Mouse (Mus musculus): Measurements from ENCODE around the gene Atxn7.
A peak's percentile ranks its signal among the peaks of the same experiment; 100 is the strongest.

Atxn7 gene

DNA sequence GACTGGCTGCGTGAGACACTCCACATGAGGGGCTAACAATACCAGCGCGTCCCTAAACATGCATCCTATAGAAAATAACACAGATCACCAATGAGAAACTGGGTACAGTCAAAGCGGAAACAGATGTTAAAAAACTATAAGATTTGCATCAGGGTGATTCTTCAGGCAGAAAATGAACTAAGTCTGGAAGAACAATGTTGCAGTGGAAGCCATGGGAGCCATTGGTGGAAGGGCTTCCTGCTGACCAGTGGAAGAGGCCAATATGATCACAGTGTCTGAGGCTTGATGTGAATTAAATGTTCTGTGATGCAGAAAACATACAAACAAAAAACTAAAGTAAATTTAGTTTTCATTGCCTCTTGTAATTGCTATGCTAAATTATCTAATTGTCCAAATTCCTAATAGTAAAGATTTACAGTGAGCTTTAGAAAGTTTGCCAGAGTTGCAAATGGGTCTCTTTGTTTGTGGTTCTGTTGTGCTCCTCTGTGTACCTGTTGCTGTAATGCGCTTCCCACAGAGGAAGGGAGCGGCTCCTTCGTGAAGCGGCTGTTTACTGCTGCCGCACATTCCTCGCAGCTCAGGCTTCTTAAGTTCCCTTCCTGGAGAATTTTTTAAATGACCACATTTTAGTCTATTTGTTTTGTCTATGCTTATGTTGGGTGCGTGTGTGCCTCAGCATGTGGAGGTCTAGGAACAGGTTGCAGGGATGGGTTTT lies 101.4 kb downstream of the Atxn7 start:
- DNase-seq (ENCODE audit: extremely low spot score, low read depth, low spot score): no peak

DNA sequence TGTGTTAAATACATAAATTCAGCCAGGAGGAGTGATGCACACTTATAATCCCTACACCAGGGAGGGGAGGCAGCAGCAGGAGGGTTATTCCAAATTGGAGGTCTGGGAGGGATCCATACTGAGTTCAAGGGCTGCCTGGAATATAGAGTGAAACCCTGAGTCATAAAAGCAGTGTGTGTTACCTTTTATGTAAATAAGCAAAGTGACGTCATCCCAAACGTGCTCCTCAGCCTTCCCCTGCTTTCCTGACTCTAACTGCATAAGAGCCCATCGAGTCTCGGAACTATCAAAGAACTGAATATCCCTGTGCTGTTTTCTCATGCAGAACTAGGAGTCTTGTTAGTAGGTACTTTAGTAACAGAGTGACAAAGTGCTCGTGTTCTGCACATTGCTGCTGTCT lies 102.1 kb downstream of the Atxn7 start:
- no peak for DNase-seq (ENCODE audit: extremely low spot score, low read depth, low spot score)

- no peak for DNase-seq (ENCODE audit: extremely low spot score, low read depth, low spot score)
Observed at GRCm38 (mm10) chr14:14064486-14065141, 103.4 kb downstream of the Atxn7 start.

- DNase-seq (ENCODE audit: extremely low spot score, low read depth, low spot score): no peak
Observed at GRCm38 (mm10) chr14:14065142-14065498, 103.9 kb downstream of the Atxn7 start.

DNA sequence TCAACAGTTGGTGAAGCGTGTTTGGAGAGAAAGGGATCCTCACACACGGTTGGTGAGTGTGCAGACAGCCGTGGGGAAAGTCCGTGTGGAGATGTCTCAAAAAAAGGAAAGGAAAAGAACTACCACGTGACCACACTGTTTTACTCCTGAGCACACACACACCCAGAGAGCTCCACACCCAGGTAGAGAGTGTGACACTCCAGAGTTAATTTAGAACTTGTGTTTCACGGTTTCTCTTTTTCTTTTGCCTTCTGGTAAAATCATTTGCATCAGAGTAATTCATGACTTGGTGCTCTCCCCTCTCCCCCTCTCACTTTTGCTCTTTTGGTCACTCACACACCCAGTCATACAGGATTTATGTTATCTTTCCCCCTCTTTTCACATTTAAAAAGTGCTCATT lies 105.0 kb downstream of the Atxn7 start:
- DNase-seq (ENCODE audit: extremely low spot score, low read depth, low spot score): no peak

DNA sequence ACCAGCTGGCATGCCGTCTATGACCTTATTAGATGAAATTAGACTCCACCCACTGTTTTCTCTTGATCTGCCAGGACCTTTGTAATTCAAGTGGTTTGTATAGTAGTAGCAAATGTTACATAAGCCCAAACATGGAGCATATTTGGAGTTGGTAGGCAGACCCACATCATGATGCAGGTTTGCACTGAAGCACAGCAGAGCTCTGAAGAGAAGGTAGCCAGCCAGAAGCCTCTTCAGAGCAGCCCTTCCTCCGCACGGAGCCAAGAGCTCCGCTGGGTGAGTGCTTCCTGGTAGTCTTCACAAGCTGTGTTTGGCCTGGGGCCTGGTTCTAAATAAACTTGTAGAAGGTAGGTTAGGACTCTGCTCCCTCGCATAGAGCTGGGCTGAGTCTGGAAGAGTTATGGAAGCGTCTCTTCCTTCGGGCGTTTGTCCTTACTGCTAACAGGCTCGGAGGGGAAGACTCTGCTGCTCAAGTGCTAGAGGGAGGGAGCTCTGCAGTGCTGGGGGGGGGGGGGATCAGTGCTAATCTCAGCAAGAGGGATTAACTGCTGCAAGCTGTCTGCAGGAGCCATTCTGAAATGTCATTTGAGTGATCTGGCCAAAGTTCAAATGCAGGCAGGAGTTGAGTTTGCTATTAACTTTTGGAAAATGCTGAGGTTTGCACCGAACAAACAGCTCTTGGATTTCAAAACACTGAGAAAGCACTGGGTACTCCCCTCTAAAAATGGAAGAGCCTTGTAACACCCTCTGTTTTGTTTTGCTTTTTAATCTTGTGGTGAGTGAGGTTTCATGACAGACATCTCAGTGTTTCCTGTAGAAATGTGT lies 106.6 kb downstream of the Atxn7 start:
- DNase-seq (ENCODE audit: extremely low spot score, low read depth, low spot score): no peak

DNA sequence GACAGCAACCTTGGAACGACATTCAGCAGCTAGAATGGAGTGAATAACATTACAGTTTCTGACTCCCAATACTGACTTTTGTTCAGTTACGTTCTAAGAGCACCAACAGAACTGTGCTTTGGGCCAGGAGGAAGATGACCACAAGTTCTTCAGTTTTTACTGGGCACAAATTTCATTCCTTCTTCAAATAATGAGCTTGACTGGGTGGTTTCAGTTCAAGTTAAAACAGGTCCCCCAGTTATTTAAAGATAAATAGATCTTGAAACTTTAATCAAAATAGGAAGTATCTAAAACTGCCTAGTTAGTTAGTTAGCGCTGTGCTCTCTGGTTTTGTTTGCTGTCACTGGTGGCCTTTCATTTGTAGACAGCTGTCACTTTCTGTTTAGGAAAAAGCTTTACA lies 107.3 kb downstream of the Atxn7 start:
- no peak for DNase-seq (ENCODE audit: extremely low spot score, low read depth, low spot score)

DNA sequence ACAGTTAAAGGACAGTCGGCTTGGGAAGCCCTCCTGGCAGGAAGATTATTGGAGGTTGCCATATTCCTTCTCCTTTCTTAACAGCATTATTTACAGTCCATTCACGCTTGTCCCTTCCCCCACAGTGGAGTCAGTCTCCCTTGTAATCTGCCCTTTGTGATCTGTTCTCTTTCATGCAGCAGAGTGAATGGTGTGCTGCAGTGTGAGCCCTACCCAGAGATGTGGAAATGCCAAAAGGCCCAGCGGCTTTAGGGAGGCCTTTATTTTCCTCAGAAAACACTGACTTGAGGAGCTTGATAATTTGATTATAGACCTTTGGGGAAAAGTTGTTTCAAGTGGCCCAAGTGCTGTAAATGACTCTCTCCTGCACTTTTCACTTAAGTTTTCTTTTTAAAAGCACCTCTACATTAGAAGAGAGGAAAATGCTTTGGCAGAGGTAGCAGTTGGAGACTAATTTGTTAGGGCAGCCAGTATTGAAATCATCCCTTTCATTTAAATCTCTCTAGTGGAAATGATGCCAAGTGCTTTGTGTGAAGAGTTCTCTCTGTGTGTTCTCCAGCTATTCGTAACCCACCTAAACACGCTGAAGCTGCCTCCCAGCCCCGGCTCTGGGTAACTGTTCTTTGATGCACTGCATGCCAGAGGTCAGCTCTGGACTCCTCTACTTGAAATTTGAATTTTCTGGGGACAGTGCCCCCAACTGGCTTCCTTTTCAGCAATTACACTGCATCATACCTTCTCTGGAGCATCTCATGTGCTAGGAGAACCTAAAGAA lies 109.5 kb downstream of the Atxn7 start:
- no peak for DNase-seq (ENCODE audit: extremely low spot score, low read depth, low spot score)

- no peak for DNase-seq (ENCODE audit: extremely low spot score, low read depth, low spot score)
Observed at GRCm38 (mm10) chr14:14071456-14071855, 110.2 kb downstream of the Atxn7 start.

- no peak for DNase-seq (ENCODE audit: extremely low spot score, low read depth, low spot score)
Observed at GRCm38 (mm10) chr14:14080604-14081194, 119.5 kb downstream of the Atxn7 start.

GRCm38 (mm10) chr14:14083811-14084210 lies 122.6 kb downstream of the Atxn7 start:
- DNase-seq (ENCODE audit: extremely low spot score, low read depth, low spot score): no peak

- DNase-seq (ENCODE audit: extremely low spot score, low read depth, low spot score): no peak
Observed at GRCm38 (mm10) chr14:14086711-14087263, 125.5 kb downstream of the Atxn7 start.

DNA sequence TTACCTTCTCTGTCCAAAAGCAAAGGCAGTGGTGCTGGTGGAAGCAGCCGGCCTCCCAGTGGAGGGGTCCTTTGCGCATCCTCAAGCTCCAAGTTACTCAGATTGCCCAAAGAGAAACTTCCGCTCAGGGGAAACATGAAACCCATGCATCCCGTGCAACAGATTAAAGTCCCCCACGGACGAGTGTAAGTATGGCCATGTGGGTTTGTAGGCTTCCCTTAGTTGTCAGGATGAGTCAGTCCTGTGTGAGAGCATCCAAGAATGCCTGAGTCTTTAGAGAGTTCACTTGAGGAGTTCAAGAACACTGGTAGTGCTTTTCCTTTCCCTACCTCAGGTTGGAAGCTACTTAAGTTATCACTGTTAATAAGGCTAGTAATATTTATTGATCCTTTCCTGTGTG lies 126.1 kb downstream of the Atxn7 start:
- no peak for DNase-seq (ENCODE audit: extremely low spot score, low read depth, low spot score)

DNA sequence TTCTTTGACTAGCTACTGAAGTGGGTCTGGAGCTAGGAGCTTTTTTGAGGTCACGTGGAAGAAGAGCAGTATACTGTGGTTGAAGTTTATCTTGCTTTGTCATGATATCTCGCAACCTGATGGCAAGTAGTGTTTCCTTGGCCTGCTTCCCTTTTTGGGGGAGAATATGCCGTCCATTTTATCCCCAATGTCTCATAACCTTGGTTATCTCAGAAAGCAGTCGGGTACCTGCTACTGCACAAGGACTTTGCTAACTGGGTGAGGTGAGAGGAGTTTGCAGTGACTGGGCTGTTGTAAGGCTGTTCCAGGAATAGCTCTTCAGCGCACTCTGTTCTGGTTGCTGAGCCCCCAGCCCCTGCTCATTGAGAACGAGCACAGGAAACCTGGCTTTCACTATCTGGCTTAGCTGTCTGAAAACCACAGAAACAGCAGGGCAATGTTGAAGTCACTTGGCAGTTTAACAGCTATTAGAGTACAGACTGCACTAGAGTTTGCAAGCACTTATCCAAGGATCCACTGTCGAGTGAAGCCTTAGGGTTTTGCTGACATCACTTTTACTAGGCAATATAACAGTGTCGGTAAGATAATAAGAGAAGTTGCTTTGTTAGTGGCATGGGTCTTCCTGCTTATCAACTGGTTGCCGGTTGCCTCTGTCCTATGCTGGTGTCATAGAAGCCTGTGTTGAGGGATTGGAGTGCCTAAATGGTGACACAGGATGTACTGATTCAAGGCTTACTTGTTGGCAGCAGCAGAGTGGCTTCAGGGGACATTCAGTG lies 127.0 kb downstream of the Atxn7 start:
- no peak for DNase-seq (ENCODE audit: extremely low spot score, low read depth, low spot score)

- no peak for DNase-seq (ENCODE audit: extremely low spot score, low read depth, low spot score)
Observed at GRCm38 (mm10) chr14:14090571-14090970, 129.3 kb downstream of the Atxn7 start.

- DNase-seq (ENCODE audit: extremely low spot score, low read depth, low spot score): peak; percentile 81
Observed at GRCm38 (mm10) chr14:14098330-14098980, 137.2 kb downstream of the Atxn7 start.

GRCm38 (mm10) chr14:14100773-14101280 lies 139.6 kb downstream of the Atxn7 start:
- DNase-seq (ENCODE audit: extremely low spot score, low read depth, low spot score): no peak

GRCm38 (mm10) chr14:14101296-14101695 lies 140.1 kb downstream of the Atxn7 start:
- DNase-seq (ENCODE audit: extremely low spot score, low read depth, low spot score): no peak

All from hindlimb bud, embryonic 11.5 days (tissue).